Mouse (Mus musculus): Measurements from ENCODE around the gene Ddn.

GRCm38 (mm10) chr15:98780573-98780972, 28.7 kb downstream of the Ddn start:
- TF ChIP-seq POLR2A (IDR thresholded peaks at IDR 0.05; ENCODE audit: insufficient read depth, low read depth, low read length), result no peak
- TF ChIP-seq CTCF (IDR thresholded peaks at IDR 0.05; ENCODE audit: insufficient read depth, low read depth, low read length), result no peak

Data from olfactory bulb, adult 2 months (tissue).